ENCODE assay signal across 8 mouse cellular contexts in the genomic region with DNA sequence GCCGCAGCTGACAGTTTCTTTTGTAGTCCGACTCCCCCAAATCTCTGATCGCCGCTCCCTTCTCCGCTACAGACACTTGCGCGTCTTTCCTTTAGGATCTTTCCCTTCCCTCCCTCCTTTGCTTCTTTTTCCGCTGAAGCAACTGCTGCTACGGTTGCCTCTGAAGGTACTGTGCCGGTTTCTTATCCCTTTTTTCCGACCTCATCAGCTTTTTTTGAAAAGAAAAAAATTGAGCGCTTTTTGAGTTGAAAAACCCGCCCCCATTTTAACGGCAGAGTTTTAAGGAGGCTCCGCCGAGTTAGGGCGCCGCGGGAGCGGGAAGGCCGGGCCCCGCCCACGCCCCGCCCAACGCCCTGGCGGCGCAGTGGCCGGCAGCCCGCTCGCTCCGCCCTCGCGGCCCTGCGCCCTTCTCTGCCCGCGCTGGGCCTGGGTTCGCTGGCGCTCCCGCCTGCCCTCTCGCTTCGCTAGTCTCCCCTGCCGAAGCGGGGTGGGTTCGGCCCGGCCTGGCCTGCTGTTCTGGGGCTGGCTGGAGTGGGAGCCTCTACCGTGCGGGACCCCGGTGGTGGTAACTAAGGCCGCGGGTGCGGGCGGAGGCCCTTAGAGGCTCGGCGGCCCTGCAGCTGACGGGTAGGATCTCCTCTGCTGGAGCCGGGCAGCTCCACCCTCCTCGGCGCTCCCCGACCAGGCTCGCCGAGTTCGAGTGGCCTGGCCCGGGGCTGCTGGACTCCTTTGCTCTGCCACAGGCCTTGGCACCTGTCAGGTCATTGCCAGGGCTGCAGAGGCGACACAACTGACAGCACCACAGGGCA. TPM values are rescaled to one million over a fixed set of nuclear protein-coding genes. Genes with fewer than 3 reads are reported as not detected.
DNase-seq lines count a peak whose midpoint lies in the region; ATAC-seq and TF ChIP-seq lines count a peak whose summit lies in the region.

TSS of gene Cdkn2c (minus strand) at position 729 of the 809 bp plus-strand sequence.

- peak; percentile 87 for DNase-seq in adipocyte (ENCODE audit: low spot score)
- DNase-seq in gastrocnemius, postnatal 14 days: peak; percentile 90
- DNase-seq in left cerebral cortex, postnatal 25 days (ENCODE audit: low spot score in 2 of 2): peak; percentile 69 to 75
- DNase-seq in mesoderm, embryonic 11.5 days (ENCODE audit: low read depth, low spot score): peak; percentile 82
- DNase-seq in right cerebral cortex, postnatal 25 days: peak; percentile 80
- DNase-seq in urinary bladder, postnatal 4 days (ENCODE audit: low spot score in 2 of 2): peak; percentile 83 to 89

- no peaks in the 10 kb centered on the region for H3K4me1 ChIP-seq in cortical plate, adult 2 months (ENCODE audit: control insufficient read depth, insufficient read depth, low read length)

- peak within 1 kb of the TSS; percentile 98 for H3K27ac ChIP-seq in cortical plate, adult 2 months (ENCODE audit: insufficient read depth, low read length)

- peak within 1 kb of the TSS; percentile 46 for H3K4me3 ChIP-seq in cortical plate, adult 2 months (ENCODE audit: insufficient read depth, low read length)

- TF ChIP-seq CTCF in cortical plate, adult 2 months (IDR thresholded peaks at IDR 0.05; ENCODE audit: extremely low read depth, insufficient read depth, low read length): no peak

- TF ChIP-seq POLR2A in cortical plate, adult 2 months (IDR thresholded peaks at IDR 0.05; ENCODE audit: extremely low read depth, insufficient read depth, low read length): 0 out of 2 replicates have a peak, but pooled peaks have one; percentile 26

- ATAC-seq in inflammation-experienced regulatory T-cells, adult 6 months: peak; percentile 54

- intact Hi-C loops in gastrocnemius, postnatal 14 days (cut with DNase I; ENCODE audit: low total_unique reads): no loop called here
- intact Hi-C loops in left cerebral cortex, postnatal 25 days (cut with DNase I): loop anchor here (1.0 kb wide), 1 partner anchor 10 kb away; the partner anchor contains the start of gene Faf1

RNA-seq across cellular contexts. Expression of gene Cdkn2c, which starts in this region (rescaled TPM):
- 5.4 and 6.3 TPM in 2 replicates for polyA plus RNA-seq in cortical plate, adult 2 months (2012; rRNA removed)
- total RNA-seq in gastrocnemius, postnatal 14 days (2021): 10 to 100 TPM; 12.2 to 12.4 TPM
- 10 to 100 TPM; 20.4 to 34.9 (median 20.9) TPM for polyA plus RNA-seq in inflammation-experienced regulatory T-cells, adult 6 months (2017; shearing (Covaris generic))
- total RNA-seq in left cerebral cortex, postnatal 25 days (2021): 1 to 10 TPM; 3.5 to 4.0 TPM

Comparison
In these comparisons a context has a peak if more than half of its experiments do, and no peak if none do; other contexts are left out.
1. Peak in every context shown above with its lines: DNase-seq, ATAC-seq, H3K4me3 ChIP-seq and H3K27ac ChIP-seq.